Mouse (Mus musculus) neural tube, embryonic 12.5 days (tissue): ENCODE data around the gene Htr7. TPM values are rescaled to one million over a fixed set of nuclear protein-coding genes. Genes with fewer than 3 reads are reported as not detected.

Source experiments
- ATAC-seq: fragments of 200-750 bp; cut with Nextera tagmentation; 2 replicates; pipeline ENCODE4 v1.8.0; 2017; ENCODE audit warnings: low read depth, mild to moderate bottlenecking, moderate TSS enrichment, moderate library complexity; ENCODE audit not compliant: low FRiP score
- H3K27ac ChIP-seq: fragments of 300-500 bp; sonication (generic); 2 replicates; pipeline ENCODE4 v1.5.1; 2016
- H3K27me3 ChIP-seq: fragments of 300-500 bp; sonication (generic); replicated peaks from 2 replicates; pipeline ENCODE4 v1.6.1; 2016; ENCODE audit warnings: mild to moderate bottlenecking
- H3K36me3 ChIP-seq: fragments of 300-500 bp; sonication (generic); 2 replicates; pipeline ENCODE4 v1.6.1; 2016; ENCODE audit warnings: mild to moderate bottlenecking
- H3K4me1 ChIP-seq: fragments of 300-500 bp; sonication (generic); 2 replicates; pipeline ENCODE4 v1.6.1; 2016
- H3K4me2 ChIP-seq: fragments of 300-500 bp; sonication (generic); replicated peaks from 2 replicates; pipeline ENCODE4 v1.6.1; 2016; ENCODE audit warnings: mild to moderate bottlenecking
- H3K4me3 ChIP-seq: fragments of 300-500 bp; sonication (generic); 2 replicates; pipeline ENCODE4 v1.5.1; 2016
- H3K9ac ChIP-seq: fragments of 300-500 bp; sonication (generic); 2 replicates; pipeline ENCODE4 v1.6.1; 2016; ENCODE audit warnings: mild to moderate bottlenecking
- H3K9me3 ChIP-seq: fragments of 300-500 bp; sonication (generic); 2 replicates; pipeline ENCODE4 v1.6.1; 2016; ENCODE audit warnings: mild to moderate bottlenecking
- WGBS: fragments of 180-500 bp; shearing (Covaris S2); methylation state at CpG from one replicate; pipeline ENCODE4 v1.1.7; 2016; 5-methylcytosine and 5-hydroxymethylcytosine counted together
- polyA plus RNA-seq: library from polyadenylated mRNA; unstranded; fragments of >200 nt; fragmentation: Nextera tagmentation; extraction: Ambion mirVana; gene quantifications from 2 replicates; pipeline ENCODE4 v1.2.1, GENCODE M21; 2016

The Htr7 gene
- polyA plus RNA-seq, 1 experiment from 2014 or later, result 3.2 TPM

- H3K27me3 ChIP-seq, result no peaks in the 10 kb centered on the region
- H3K4me2 ChIP-seq, result no peak overlapping the region
- H3K27ac ChIP-seq, result no peak overlapping the region
- H3K9me3 ChIP-seq, result no peaks in the 10 kb centered on the region
- H3K36me3 ChIP-seq, result no peaks in the 10 kb centered on the region
- no peak overlapping the region for H3K9ac ChIP-seq
- no peaks in the 10 kb centered on the region for H3K4me1 ChIP-seq
- WGBS, result 76% methylated on average over 3 of the region's 3 CpGs
- no peak overlapping the region for H3K4me3 ChIP-seq
- no peak for ATAC-seq
Measured at GRCm38 (mm10) chr19:35924961-35925495, 132.3 kb downstream of the Htr7 start.

DNA sequence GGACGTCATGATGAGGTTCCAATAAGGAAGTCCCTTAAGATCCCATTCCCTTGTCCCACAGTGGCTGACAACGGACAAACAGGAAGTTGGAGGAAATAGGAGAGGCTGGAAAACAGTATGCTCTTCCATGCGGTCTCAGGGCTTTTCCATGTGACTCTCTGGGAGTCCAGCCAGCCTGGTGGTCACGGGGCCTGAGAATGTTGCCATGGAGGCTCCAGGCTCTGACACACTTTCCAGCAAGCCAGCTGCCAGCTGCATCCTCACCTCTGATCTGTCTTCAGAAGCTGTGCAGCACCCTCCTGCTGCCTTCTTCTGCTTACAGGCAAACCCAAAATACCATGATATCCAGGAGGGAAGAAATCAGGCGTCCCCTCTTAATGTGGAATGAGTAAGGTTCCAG, 132.9 kb downstream of the Htr7 start:
- Histone ChIP-seq H3K36me3 (no peaks in the 10 kb centered on the region), H3K27ac (no peak overlapping the region), H3K27me3 (no peaks in the 10 kb centered on the region), H3K4me1 (no peaks in the 10 kb centered on the region), H3K4me2 (no peak overlapping the region), H3K9ac (no peak overlapping the region), H3K9me3 (no peaks in the 10 kb centered on the region), H3K4me3 (no peak overlapping the region)
- no peak for ATAC-seq
- WGBS, result 63% methylated on average over 5 of the region's 5 CpGs

Other genes with a start within 250 kb of the Htr7 start
- 82.7 and 84.6 TPM in 2 replicates for gene Rpp30, start 26.2 kb upstream of the Htr7 start, polyA plus RNA-seq
- gene Ankrd1, start 62.6 kb upstream of the Htr7 start, polyA plus RNA-seq, result 0.30 and 0.98 TPM in 2 replicates